Mouse (Mus musculus) cerebellum, postnatal 25 days (tissue): ENCODE data around the gene Ehbp1l1.

Experiments used
- DNase-seq, 2 experiments: peaks; one replicate each; pipeline ENCODE4 v3.0.0; 2021; ENCODE audit warnings: mixed read lengths in 2 of 2

The Ehbp1l1 gene

GRCm38 (mm10) chr19:5731264-5731978, 5.3 kb upstream of the Ehbp1l1 start:
- peak; percentile 93 to 96 for DNase-seq

DNA sequence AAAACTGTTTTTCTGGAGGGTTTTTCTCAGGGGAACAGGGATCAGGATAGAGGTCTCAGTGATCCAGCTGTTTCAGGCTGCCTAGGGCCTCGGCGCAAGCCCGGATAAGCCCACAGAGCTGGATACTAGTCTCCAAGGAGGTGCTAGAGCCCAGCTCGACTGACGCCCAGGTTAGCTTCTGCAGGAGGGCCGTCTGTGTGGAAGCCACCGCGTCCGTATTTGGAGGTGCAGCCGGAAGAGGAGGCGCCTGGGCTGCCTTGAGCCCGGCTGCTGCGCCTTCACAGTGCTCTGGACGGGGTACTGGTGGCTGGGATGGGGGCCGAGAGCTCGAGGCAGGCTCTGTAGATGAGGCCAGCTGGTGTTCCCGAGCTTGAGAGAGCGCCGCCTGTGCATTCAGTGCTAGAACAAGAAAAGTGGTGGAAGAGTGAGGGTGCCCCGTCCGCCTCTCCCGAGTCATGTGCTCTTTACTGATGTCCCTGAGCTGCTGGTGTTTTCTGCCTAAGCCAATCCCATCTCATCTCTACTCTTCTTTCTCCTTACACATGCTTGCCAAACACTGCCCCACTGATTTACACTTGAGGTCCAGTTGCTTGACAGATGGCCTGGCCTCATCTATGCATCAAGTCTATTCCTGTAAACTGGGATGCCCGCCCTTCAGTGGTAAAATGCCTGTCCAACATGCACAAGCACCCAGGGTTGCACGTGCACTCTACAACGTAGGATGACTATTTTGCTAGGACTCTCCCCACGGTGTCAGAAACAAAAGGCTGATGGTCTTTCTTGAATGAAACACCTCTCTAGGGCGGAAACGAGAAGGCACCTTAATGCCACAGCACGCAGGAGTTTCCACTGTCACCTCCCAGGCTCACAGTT, 4.4 kb upstream of the Ehbp1l1 start:
- peak; percentile 50 to 66 for DNase-seq

DNA sequence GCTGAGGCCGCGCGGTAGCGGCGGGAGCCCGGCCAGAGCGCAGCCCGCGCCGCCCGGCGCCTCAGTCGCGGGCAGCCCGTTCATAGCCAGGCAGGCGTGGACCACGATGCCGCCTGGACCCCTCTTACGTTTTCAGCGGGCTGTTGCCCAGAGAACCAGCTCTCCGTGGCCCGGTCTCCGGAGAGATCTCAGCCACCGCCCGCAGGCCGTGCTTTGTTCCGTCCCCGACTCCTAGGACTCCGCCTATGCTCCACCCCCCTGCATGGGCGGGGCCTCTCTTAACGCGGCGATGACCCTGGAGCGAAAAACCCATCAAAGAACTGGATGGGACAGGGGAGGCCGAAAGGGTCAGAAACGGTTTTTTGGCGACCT, 3.3 kb upstream of the Ehbp1l1 start, which contains the start of gene Fam89b:
Fam89b (minus strand) TSS at position 210 of the 372 bp plus-strand sequence.
- peak; percentile 85 to 92 for DNase-seq

GRCm38 (mm10) chr19:5728631-5729443, 2.7 kb upstream of the Ehbp1l1 start:
- peak; percentile 51 to 78 for DNase-seq

DNA sequence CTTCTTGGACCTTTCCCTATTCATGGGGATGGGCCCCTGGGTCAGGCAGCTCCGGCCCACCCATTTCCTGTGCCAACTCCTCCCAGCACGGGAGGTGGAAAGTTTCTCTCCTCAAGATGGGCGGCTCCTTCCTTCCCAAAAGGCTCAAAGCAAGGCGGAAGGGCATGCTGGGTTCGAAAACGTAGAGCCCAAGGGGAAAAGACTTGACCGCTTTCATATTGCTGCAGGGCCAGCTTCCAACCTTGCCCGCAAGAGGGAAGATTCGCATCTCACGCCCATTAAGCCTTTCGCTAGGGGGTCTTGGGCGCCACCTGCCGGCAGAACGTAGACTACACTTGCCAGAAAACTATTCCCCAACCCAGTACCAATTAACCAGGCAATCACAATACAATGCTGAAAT, 1.6 kb upstream of the Ehbp1l1 start:
- DNase-seq, result peak; percentile 90 to 92

- DNase-seq, result no peak
These were observed 953 bp upstream of the Ehbp1l1 start for GRCm38 (mm10) chr19:5726961-5727578.

DNA sequence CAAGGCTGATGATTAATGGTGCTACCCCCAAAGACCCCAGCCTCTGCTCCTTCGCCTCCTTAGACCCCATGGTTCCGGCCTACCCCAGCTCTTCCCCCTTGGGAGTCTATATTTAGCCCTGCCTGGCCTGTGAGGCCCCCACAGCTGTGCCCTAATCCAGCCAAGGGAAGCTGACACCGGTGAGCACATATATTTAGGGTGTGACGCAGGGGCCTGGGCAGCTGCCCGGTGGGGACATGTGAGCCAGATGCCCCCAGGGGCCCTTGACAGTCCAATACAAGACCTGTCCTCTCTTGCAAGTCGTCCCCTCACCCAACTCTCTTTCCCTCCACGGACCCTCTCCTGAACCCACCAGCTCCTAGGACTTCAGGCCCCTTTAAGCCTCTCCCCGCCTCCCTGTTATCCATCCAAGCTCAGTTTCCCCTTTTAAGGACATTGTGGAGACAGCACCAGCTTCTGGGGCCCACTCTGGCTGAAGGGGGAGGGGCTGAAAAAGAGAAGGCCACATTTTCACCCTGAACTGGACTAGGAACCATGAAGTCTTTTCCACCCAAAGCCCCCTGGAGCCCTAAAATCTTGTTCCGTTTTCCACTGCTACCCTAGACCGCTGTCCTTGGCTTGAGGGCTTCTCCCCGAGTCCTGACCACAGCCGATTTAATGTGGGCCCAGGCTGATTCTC, 949 bp downstream of the Ehbp1l1 start:
- no peak for DNase-seq

- DNase-seq, result no peak
These were observed 1.6 kb downstream of the Ehbp1l1 start for GRCm38 (mm10) chr19:5724549-5724941.

DNA sequence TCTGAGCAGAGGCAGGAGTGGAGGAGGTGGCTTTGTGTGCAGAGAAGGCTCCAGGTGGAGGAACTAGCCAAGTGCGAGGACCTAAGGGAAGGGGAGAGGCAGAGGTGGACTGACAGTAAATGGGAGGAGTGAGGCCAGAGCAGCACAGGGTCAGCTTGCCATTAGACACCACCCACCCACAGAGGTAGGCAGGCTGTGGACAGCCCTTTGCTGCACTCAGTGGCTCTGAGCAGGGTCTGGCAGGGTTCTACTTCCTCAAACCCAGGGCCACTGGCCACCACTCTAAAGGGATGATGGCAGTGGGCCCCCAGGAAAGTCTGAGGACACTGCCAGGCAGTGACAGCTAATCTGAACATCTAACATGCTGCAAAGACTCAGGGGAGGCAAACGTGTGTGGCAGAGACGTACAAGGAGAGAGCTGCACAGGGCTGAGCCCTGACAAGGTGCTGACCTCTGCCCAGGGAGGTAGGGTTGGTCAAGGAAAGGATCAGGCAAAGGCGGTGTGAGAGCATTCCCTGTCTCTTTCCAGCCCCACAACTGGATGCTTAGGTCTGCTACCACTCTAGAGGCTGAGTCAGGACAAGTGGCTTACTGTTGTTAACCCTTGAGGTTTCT, 2.1 kb downstream of the Ehbp1l1 start:
- DNase-seq, result no peak

GRCm38 (mm10) chr19:5722848-5723425, 3.2 kb downstream of the Ehbp1l1 start:
- no peak for DNase-seq

GRCm38 (mm10) chr19:5721233-5721632, 4.9 kb downstream of the Ehbp1l1 start:
- DNase-seq, result no peak

DNA sequence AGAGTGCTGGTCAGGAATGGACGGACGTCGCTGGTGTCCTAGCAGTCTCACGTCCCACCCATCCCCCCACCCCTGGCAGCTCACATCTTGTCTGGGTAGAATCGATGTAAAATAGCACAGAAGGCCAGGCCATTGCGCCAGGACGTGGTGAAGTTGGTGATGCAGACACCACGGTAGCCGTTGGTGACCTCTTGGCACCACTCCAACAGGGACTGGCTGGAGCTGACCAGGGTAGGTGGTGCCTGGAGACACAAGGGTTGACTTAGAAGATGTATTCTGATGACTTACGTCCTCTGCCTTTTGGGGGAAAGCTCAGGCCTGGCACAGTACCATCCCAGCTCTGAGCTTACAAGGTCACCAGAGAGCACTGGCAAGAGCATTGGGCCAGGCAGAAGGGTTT, 9.2 kb downstream of the Ehbp1l1 start:
- DNase-seq, result peak in 1 of 2 experiments; percentile 48

DNA sequence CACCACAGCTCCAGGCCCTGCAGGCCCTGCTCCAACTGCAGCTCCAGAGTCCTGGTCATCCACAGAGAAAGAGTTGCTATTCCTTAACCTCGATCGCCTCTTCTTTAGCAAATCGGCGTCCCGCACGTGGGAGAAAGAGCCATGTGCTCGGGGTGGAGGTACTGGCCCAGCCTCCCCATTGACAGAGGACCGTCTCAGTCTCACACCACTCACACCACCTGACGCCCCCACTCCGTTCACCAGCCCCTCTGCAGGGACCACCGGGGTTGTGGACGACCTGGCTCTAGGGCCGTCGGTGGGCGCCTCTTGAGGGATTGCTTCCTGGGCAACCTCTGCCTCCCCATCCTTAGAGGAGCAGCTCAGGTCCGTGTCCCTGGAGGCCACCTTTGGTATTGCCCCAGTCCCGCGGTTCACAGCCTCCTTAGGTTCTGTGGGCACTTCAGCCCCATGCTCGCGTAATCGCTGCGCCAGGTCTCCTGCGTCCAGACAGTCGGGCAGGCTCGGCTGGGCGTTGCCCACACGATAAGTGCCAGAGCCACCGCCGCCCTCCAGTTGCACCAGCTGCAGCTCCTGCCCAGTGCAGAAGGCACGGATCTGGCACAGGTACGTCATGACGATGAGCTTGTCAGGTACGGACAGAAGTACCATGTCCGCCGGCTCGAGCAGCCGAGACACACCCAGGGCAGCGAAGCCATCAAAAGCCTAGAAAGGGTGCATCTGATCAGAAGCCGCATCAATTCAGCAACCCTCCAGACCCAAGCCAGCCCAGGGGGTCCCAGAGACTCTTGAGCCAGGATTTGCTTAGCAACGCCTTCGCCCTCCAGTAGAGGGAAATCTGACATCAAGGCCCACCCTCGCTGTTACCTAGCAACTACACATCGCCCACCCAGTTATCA, 10.1 kb downstream of the Ehbp1l1 start:
- peak; percentile 65 to 75 for DNase-seq

DNA sequence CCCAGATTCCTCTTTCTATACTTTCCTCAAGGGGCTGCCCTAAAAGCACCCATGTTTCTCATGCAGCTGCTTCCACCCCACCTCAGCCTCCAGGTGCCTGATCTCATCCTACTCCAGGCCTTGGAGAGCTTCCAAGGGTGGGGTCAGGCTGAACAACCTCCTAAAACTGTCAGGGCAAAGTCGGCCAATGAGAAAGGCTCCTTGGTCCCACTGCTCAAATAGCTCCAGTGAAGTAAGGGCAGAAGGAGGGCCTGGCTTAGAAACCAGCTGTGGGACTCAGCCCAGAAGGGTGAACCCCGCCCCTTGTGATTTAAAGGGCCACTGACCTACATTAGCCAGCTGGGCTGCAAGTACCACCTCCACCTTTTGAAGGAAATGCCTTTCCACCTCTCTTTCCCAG, 12.4 kb downstream of the Ehbp1l1 start:
- DNase-seq, result no peak

- no peak for DNase-seq
These were observed 12.9 kb downstream of the Ehbp1l1 start for GRCm38 (mm10) chr19:5713255-5713654.

GRCm38 (mm10) chr19:5711907-5712460, 14.1 kb downstream of the Ehbp1l1 start:
- no peak for DNase-seq

DNA sequence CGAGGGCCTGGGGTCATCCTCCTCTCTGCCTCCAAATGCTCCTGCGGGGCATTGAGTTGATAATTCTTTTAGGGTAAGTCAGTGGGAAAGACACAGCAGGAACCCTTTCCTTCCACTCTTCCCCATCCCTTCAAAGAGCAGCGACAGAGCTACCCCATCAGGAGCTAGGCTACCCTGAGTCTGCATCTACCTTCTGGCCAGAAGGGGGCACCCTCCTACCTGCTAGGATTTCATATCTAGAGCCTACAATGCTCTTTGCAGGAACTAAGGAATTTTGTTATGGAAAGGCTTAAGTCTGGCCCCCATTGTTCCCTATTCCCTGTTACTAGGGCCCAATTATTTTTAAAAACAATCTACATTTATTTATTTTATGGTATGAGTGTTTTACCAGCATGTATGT, 14.9 kb downstream of the Ehbp1l1 start:
- peak; percentile 73 to 89 for DNase-seq

DNA sequence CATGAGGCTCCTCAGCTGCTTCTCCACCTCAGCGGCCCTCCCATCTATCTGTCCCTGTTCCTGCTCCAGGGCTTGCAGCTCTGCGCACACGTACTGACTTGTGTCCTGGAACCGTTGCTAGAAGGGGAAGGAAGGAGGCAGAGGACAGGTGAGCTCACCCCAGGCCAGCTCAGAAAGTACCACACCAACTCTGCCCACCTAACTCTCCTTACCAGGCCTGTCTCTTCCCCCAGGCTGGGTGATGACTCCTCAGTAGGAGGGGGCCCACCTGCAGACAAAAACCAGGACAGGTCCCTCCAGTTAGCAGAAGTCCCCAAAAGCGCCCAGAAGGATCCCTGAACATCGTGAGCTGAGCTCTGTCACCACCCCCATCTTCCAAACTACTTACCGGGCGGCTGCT, 15.5 kb downstream of the Ehbp1l1 start:
- no peak for DNase-seq

GRCm38 (mm10) chr19:5710068-5710467, 16.0 kb downstream of the Ehbp1l1 start:
- no peak for DNase-seq
